Mouse (Mus musculus) kidney, postnatal 0 days (tissue): ENCODE data around the gene Iltifb. TPM values are rescaled to one million over a fixed set of nuclear protein-coding genes. Genes with fewer than 3 reads are reported as not detected.
"Not testable (repeated sequence)": the region's sequence is repeated elsewhere in the genome, so short reads cannot be mapped to it uniquely, and the experiment has no call there.

Experiments used
- ATAC-seq: fragments of 200-750 bp; cut with Nextera tagmentation; replicated peaks from 2 replicates; pipeline ENCODE4 v1.8.0; 2017; ENCODE audit warnings: low read depth, moderate number of reproducible peaks, moderate TSS enrichment, moderate library complexity; ENCODE audit not compliant: low FRiP score
- DNase-seq: peaks from one replicate; pipeline ENCODE4 v3.0.0-alpha.2; 2016; ENCODE audit warnings: low spot score
- H3K27ac ChIP-seq: fragments of 300-500 bp; sonication (generic); 2 replicates; pipeline ENCODE4 v1.5.1; 2014; ENCODE audit warnings: mild to moderate bottlenecking
- H3K27me3 ChIP-seq: fragments of 300-500 bp; sonication (generic); 2 replicates; pipeline ENCODE4 v1.6.1; 2014; ENCODE audit warnings: low read length, mixed read lengths; ENCODE audit not compliant: insufficient read depth
- H3K36me3 ChIP-seq: fragments of 300-500 bp; sonication (generic); 2 replicates; pipeline ENCODE4 v1.6.1; 2014; ENCODE audit warnings: low read length, mixed read lengths; ENCODE audit not compliant: insufficient read depth
- H3K4me1 ChIP-seq: fragments of 300-500 bp; sonication (generic); replicated peaks from 2 replicates; pipeline ENCODE4 v1.6.1; 2014; ENCODE audit warnings: antibody characterized with exemption, low read length, mixed read lengths; ENCODE audit not compliant: insufficient read depth
- H3K4me2 ChIP-seq: fragments of 300-500 bp; sonication (generic); 2 replicates; pipeline ENCODE4 v1.6.1; 2014; ENCODE audit warnings: mild to moderate bottlenecking, low read length, moderate library complexity, mixed read lengths
- H3K4me3 ChIP-seq: fragments of 300-500 bp; sonication (generic); replicated peaks from 2 replicates; pipeline ENCODE4 v1.5.1; 2014; ENCODE audit warnings: low read depth, low read length
- H3K9ac ChIP-seq: fragments of 300-500 bp; sonication (generic); 2 replicates; pipeline ENCODE4 v1.6.1; 2014; ENCODE audit warnings: low read depth, low read length
- H3K9me3 ChIP-seq: fragments of 300-500 bp; sonication (generic); replicated peaks from 2 replicates; pipeline ENCODE4 v1.6.1; 2016; ENCODE audit warnings: low read length, inconsistent platforms, mixed read lengths
- CTCF ChIP-seq: IDR thresholded peaks from 2 replicates; pipeline ENCODE4 v1.5.1; 2016; ENCODE audit warnings: antibody characterized with exemption, low read depth, mild to moderate bottlenecking, moderate library complexity
- WGBS: fragments of 180-500 bp; shearing (Covaris S2); extraction: QIAGEN DNeasy Blood & Tissue Kit; methylation state at CpG from one replicate; pipeline ENCODE4 v1.1.7; 2014; 5-methylcytosine and 5-hydroxymethylcytosine counted together
- polyA plus RNA-seq: library from polyadenylated mRNA; unstranded; fragments of >200 nt; fragmentation: Nextera tagmentation; extraction: Ambion mirVana; gene quantifications from 2 replicates; pipeline ENCODE4 v1.2.1, GENCODE M21; 2015

Iltifb gene
- polyA plus RNA-seq: not detected in 2 replicates

DNA sequence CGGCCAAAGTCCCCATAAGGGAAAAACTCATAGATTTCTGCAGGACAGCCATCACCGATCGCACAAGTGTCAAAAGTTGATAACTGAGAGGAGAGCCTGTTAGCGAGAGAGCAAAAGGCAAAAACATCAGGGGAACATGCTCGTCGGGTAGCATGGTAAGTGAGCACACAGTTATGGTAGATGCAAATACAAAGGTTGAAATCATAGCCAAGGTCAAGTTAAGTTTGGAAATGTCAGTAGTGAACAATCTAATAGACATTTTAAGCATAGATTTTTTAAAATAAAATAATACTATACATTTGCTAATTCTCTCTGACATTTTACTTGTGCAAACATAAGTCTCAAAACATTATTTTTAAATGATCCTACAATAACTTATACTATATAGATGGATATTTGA lies at the start of gene Iltifb:
TSS of gene Iltifb (minus strand) at position 101 of the 400 bp plus-strand sequence.
- DNase-seq (no peak), ATAC-seq (no peak)
- Histone ChIP-seq H3K27ac (no peak within 1 kb of the TSS), H3K27me3 (no peaks in the 10 kb centered on the region), H3K4me1 (no peaks in the 10 kb centered on the region), H3K4me2 (no peak within 1 kb of the TSS), H3K4me3 (no peak within 1 kb of the TSS), H3K9me3 (no peaks in the 10 kb centered on the region), H3K36me3 (no peaks in the 10 kb centered on the region), H3K9ac (no peak within 1 kb of the TSS)
- TF ChIP-seq CTCF: no peak
- WGBS: 95% methylated on average over 6 of the region's 6 CpGs

GRCm38 (mm10) chr10:118343155-118343554 lies 48.3 kb upstream of the Iltifb start, which contains the start of gene Gm9046:
Gene Gm9046, minus strand, starts transcription at chr10:118343255.
- H3K4me2 ChIP-seq, H3K27ac ChIP-seq, H3K4me3 ChIP-seq, DNase-seq, H3K4me1 ChIP-seq, H3K9ac ChIP-seq, H3K36me3 ChIP-seq, ATAC-seq, H3K27me3 ChIP-seq, H3K9me3 ChIP-seq: not testable (repeated sequence)
- WGBS: no CpG with 5 or more reads among the region's 14 CpGs

GRCm38 (mm10) chr10:118337731-118338130 lies 42.9 kb upstream of the Iltifb start, which contains the start of gene Gm9045:
Gene Gm9045, minus strand, starts transcription at chr10:118337831.
- WGBS: no CpG with 5 or more reads among the region's 14 CpGs
- not testable (repeated sequence) for DNase-seq

GRCm38 (mm10) chr10:118332308-118332707 lies 37.5 kb upstream of the Iltifb start, which contains the start of gene Gm9044:
Gene Gm9044, minus strand, starts transcription at chr10:118332408.
- WGBS: no CpG with 5 or more reads among the region's 14 CpGs
- H3K36me3 ChIP-seq, H3K4me1 ChIP-seq, H3K4me3 ChIP-seq, H3K27me3 ChIP-seq, ATAC-seq, H3K4me2 ChIP-seq, H3K9me3 ChIP-seq, H3K9ac ChIP-seq, DNase-seq, H3K27ac ChIP-seq: not testable (repeated sequence)

More at GRCm38 (mm10) chr10:118337731-118338130, 42.9 kb upstream of the Iltifb start, which contains the start of gene Gm9045:
- H3K4me1 ChIP-seq, H3K4me2 ChIP-seq, H3K9me3 ChIP-seq, ATAC-seq, H3K4me3 ChIP-seq, H3K36me3 ChIP-seq, H3K27me3 ChIP-seq, H3K27ac ChIP-seq, H3K9ac ChIP-seq: not testable (repeated sequence)

- no CpG with 5 or more reads among the region's 11 CpGs for WGBS
- not testable (repeated sequence) for DNase-seq
These were observed 32.0 kb upstream of the Iltifb start, which contains the start of gene Gm9040 for GRCm38 (mm10) chr10:118326869-118327268. Gene Gm9040, minus strand, starts transcription at chr10:118326969.

DNA sequence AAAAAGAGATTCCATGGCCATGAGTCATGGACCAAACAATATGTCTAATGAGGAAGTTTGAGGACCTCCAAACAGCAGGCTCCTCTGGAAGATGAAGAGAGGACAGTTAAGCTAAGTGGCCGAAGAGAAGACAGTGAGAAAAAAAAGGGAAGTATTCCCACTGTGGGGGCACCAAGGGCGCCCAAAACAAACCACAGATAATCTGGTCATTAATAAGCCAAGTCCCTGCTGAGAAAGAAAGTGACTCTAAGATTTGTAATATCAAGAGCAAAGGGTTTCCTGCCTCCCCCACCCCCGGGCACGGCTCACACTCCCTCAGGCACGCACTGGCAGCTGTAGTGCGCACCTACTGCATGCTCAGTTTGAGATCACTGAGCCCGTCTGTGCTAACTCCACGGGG lies 24.2 kb upstream of the Iltifb start:
- Histone ChIP-seq H3K4me2 (no peak overlapping the region), H3K9ac (no peak overlapping the region), H3K4me1 (no peaks in the 10 kb centered on the region), H3K4me3 (no peak overlapping the region), H3K27ac (no peak overlapping the region), H3K27me3 (no peaks in the 10 kb centered on the region), H3K9me3 (no peaks in the 10 kb centered on the region), H3K36me3 (no peaks in the 10 kb centered on the region)
- no peak for ATAC-seq
- no peak for TF ChIP-seq CTCF
- 79% methylated on average over 8 of the region's 8 CpGs for WGBS
- no peak for DNase-seq

More at GRCm38 (mm10) chr10:118326869-118327268, 32.0 kb upstream of the Iltifb start, which contains the start of gene Gm9040:
- H3K4me1 ChIP-seq, H3K4me2 ChIP-seq, H3K9ac ChIP-seq, H3K36me3 ChIP-seq, ATAC-seq, H3K9me3 ChIP-seq, H3K27me3 ChIP-seq, H3K4me3 ChIP-seq, H3K27ac ChIP-seq: not testable (repeated sequence)

DNA sequence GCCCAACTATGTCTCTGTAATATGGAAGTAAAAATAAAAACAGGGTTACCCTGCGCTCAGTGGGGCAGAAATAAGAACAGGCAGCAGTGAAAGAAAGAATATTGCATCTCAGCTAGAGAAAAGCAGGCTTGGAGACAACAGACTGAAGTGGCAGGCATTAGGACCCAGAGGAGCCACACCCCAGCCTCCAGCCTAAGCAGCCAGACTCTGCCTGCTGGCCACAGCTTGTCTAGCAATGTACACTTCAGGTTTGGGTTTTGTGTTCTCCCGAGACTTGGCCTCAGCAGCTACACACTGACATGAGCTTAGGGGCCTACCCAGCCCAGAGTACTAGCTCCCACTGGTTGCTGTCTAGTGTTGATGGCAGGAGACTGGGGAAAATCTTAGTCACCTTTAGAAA lies 7.3 kb upstream of the Iltifb start:
- not testable (repeated sequence) for ATAC-seq, H3K4me3 ChIP-seq, H3K4me1 ChIP-seq, H3K36me3 ChIP-seq, DNase-seq, H3K9ac ChIP-seq, H3K27ac ChIP-seq, H3K9me3 ChIP-seq, H3K4me2 ChIP-seq, H3K27me3 ChIP-seq
- 35% methylated on average over 2 of the region's 2 CpGs for WGBS

- not testable (repeated sequence) for H3K36me3 ChIP-seq, H3K9me3 ChIP-seq, ATAC-seq, H3K27me3 ChIP-seq, H3K4me1 ChIP-seq, H3K4me3 ChIP-seq, H3K4me2 ChIP-seq, H3K9ac ChIP-seq, H3K27ac ChIP-seq, DNase-seq
- 72% methylated on average over 3 of the region's 5 CpGs for WGBS
These were observed 11.8 kb downstream of the Iltifb start for GRCm38 (mm10) chr10:118283016-118283415.

- not testable (repeated sequence) for H3K27me3 ChIP-seq, DNase-seq, H3K4me1 ChIP-seq, H3K9me3 ChIP-seq, H3K9ac ChIP-seq, H3K27ac ChIP-seq, H3K36me3 ChIP-seq, H3K4me2 ChIP-seq, ATAC-seq, H3K4me3 ChIP-seq
- WGBS: 77% methylated on average over 6 of the region's 7 CpGs
These were observed 12.3 kb downstream of the Iltifb start for GRCm38 (mm10) chr10:118282565-118282964.
